Mouse (Mus musculus) forebrain, embryonic 11.5 days (tissue): ENCODE data around the gene Fbn1. TPM values are rescaled to one million over a fixed set of nuclear protein-coding genes. Genes with fewer than 3 reads are reported as not detected.

Experiments
- ATAC-seq: fragments of 200-750 bp; cut with Nextera tagmentation; replicated peaks from 2 replicates; pipeline ENCODE4 v1.8.0; 2017; ENCODE audit warnings: moderate TSS enrichment; ENCODE audit not compliant: low FRiP score
- DNase-seq: peaks from one replicate; pipeline ENCODE4 v3.0.0-alpha.2; 2017; ENCODE audit warnings: low spot score
- H3K27ac ChIP-seq: fragments of 300-500 bp; sonication (generic); 2 replicates; pipeline ENCODE4 v1.5.1; 2014; ENCODE audit warnings: low read depth, low read length
- H3K27me3 ChIP-seq: fragments of 300-500 bp; sonication (generic); 2 replicates; pipeline ENCODE4 v1.6.1; 2014; ENCODE audit warnings: mild to moderate bottlenecking, low read length, mixed read lengths; ENCODE audit not compliant: control insufficient read depth, insufficient read depth
- H3K36me3 ChIP-seq: fragments of 300-500 bp; sonication (generic); 2 replicates; pipeline ENCODE4 v1.6.1; 2014; ENCODE audit warnings: mild to moderate bottlenecking, low read length, moderate library complexity, mixed read lengths; ENCODE audit not compliant: control insufficient read depth, insufficient read depth
- H3K4me1 ChIP-seq: fragments of 300-500 bp; sonication (generic); replicated peaks from 2 replicates; pipeline ENCODE4 v1.6.1; 2014; ENCODE audit warnings: low read length, mixed read lengths; ENCODE audit not compliant: control insufficient read depth, insufficient read depth
- H3K4me2 ChIP-seq: fragments of 300-500 bp; sonication (generic); 2 replicates; pipeline ENCODE4 v1.6.1; 2014; ENCODE audit warnings: low read depth, mild to moderate bottlenecking, low read length, moderate library complexity, mixed read lengths; ENCODE audit not compliant: severe bottlenecking
- H3K4me3 ChIP-seq: fragments of 300-500 bp; sonication (generic); 2 replicates; pipeline ENCODE4 v1.5.1; 2014; ENCODE audit warnings: low read depth, low read length
- H3K9ac ChIP-seq: fragments of 300-500 bp; sonication (generic); 2 replicates; pipeline ENCODE4 v1.6.1; 2014; ENCODE audit warnings: low read length
- H3K9me3 ChIP-seq: fragments of 300-500 bp; sonication (generic); 2 replicates; pipeline ENCODE4 v1.6.1; 2016; ENCODE audit warnings: low read length, mixed read lengths; ENCODE audit not compliant: control insufficient read depth
- WGBS: fragments of 180-500 bp; shearing (Covaris S2); extraction: QIAGEN DNeasy Blood & Tissue Kit; methylation state at CpG from one replicate; pipeline ENCODE4 v1.1.7; 2014; 5-methylcytosine and 5-hydroxymethylcytosine counted together
- polyA plus RNA-seq: library from polyadenylated mRNA; unstranded; fragments of >200 nt; fragmentation: Nextera tagmentation; extraction: Ambion mirVana; gene quantifications from 2 replicates; pipeline ENCODE4 v1.2.1, GENCODE M21; 2014

Fbn1 gene
- polyA plus RNA-seq, 1 experiment from 2014 or later = 8.8 TPM

DNA sequence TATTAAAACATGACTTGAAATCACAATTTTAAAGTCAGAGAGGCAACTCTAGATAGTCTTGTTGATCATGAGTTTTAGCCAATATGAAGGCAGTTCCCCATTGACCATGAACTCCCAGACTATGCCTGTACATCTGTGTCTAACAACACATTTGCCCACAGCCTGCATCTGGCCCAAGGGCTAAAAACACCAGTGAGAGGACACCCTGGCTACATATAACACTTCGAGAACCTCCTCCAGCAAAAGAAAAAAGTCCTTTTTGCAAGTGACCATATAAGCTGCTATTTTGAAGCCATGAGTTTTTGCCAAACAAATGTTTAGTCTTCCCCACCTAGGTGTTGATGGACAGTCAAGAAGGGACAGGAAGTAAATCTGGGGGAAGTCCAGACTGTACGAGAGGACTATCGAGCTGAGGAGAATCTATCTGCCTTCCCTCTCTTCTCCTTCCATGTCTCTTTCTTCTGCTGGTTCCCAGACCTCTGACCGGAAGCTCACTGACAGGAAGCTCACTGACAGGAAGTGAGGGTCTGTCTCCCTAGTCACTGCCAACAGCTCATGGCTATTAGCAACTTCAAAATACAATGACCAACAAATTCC is 103.2 kb downstream of the Fbn1 start:
- Histone ChIP-seq H3K27me3 (no peaks in the 10 kb centered on the region), H3K9ac (no peak overlapping the region), H3K36me3 (no peaks in the 10 kb centered on the region), H3K4me3 (no peak overlapping the region), H3K9me3 (no peaks in the 10 kb centered on the region), H3K4me2 (no peak overlapping the region), H3K27ac (no peak overlapping the region), H3K4me1 (no peaks in the 10 kb centered on the region)
- ATAC-seq = no peak
- DNase-seq = no peak
- 93% methylated on average over 4 of the region's 4 CpGs for WGBS

DNA sequence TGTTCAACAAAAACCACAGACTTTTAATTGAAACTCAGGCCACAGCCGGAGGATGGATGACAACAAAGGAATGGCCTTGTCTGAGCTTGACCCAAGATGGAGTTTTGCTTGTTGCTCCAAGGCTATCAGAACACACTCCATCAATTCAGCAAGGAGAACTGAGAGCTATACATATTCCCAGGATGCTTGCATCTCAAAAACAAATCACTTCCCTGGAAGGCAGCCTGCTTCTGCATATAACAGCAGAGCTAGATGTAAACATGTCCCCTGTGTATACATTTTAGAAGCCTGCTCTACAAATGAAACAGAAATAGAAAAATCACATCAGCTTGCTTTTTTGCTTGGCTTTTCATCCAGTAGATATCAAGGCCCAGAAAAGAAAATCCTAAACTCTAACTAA is 105.5 kb downstream of the Fbn1 start:
- no peak for DNase-seq
- Histone ChIP-seq H3K27ac (no peak overlapping the region), H3K9ac (no peak overlapping the region), H3K36me3 (no peaks in the 10 kb centered on the region), H3K4me1 (no peaks in the 10 kb centered on the region), H3K4me2 (no peak overlapping the region), H3K9me3 (no peaks in the 10 kb centered on the region), H3K27me3 (no peaks in the 10 kb centered on the region), H3K4me3 (no peak overlapping the region)
- ATAC-seq = no peak
- WGBS = 93% methylated on average over 1 of the region's 1 CpGs

DNA sequence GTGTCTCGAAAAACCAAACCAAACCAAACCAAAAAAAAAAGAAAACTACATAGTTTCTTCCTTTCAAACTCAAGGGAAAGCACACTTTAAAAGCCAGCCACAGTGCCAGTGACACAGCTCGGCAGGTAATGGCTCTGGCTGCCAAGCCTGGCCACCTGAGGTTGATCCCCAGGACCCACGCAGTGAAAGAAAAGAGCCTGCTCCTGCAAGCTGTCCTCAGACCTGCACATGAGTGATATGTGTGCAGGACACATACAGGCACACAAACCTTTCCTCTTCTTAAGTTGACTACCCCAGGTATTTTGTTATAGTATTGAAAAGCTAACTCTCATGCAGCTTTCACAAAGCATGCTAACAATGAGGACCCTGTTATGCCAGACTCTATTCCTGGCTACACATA is 107.7 kb downstream of the Fbn1 start:
- H3K27me3 ChIP-seq = no peaks in the 10 kb centered on the region
- 92% methylated on average over 3 of the region's 3 CpGs for WGBS
- no peak overlapping the region for H3K27ac ChIP-seq
- ATAC-seq (no peak), DNase-seq (no peak)
- H3K36me3 ChIP-seq = no peaks in the 10 kb centered on the region
- H3K4me2 ChIP-seq = no peak overlapping the region
- H3K4me1 ChIP-seq = no peaks in the 10 kb centered on the region
- H3K4me3 ChIP-seq = no peak overlapping the region
- no peaks in the 10 kb centered on the region for H3K9me3 ChIP-seq
- H3K9ac ChIP-seq = no peak overlapping the region

DNA sequence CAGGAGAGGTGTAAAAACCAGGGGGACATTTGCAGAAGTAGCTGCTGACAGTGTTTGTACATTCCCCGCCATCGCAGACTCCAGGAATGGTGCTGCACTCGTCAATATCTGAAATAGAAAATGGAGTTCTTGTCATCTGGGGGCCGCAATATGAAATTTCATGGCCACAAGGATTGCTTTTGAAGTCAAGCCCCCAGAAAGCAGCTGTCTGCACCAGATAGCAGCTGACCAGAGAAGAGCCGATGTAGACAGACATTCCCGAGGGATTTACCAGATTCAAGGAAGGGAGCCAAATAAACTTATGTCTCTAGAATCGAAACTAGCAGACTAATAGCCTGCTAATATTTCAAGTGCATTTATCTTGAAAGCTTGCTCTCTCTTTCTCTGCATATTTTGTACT is 110.0 kb downstream of the Fbn1 start:
- Histone ChIP-seq H3K27ac (no peak overlapping the region), H3K27me3 (no peaks in the 10 kb centered on the region), H3K36me3 (no peaks in the 10 kb centered on the region), H3K9ac (no peak overlapping the region), H3K9me3 (no peaks in the 10 kb centered on the region), H3K4me1 (no peaks in the 10 kb centered on the region), H3K4me3 (no peak overlapping the region), H3K4me2 (no peak overlapping the region)
- ATAC-seq (no peak), DNase-seq (no peak)
- WGBS = 92% methylated on average over 7 of the region's 7 CpGs

DNA sequence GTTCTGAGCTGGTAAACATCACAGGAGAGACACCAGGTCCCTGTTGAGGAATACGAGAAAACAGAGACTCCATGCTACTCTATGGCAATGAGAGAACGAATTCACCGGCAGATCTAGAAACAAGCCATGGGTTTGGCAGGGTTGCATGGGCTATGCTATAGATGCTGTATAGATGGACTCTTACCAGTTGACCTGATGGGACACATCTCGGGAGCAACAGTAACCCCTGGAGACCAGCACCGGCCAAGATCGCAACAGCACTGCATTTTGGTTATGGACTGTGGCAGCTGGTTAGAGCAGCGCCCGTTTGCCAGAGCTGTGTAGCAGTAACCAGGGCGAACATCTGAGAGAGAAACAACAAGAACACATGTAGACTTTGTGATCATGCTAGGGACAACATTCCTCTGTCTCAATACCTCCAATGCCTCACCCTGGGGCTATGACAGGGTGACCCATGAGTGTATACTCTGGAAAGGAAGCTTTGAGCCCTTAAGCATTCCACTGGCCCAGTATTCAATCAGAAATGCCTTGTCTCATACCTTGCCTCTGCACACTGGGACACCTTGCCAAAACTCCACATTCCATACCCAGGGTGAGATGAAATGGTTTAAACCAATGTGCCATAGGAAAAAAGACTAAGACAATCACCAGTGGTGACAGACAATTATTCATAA is 113.2 kb downstream of the Fbn1 start:
- Histone ChIP-seq H3K36me3 (no peaks in the 10 kb centered on the region), H3K9me3 (no peaks in the 10 kb centered on the region), H3K27ac (no peak overlapping the region), H3K4me1 (no peaks in the 10 kb centered on the region), H3K9ac (no peak overlapping the region), H3K4me3 (no peak overlapping the region), H3K27me3 (no peaks in the 10 kb centered on the region), H3K4me2 (no peak overlapping the region)
- DNase-seq (no peak), ATAC-seq (no peak)
- 96% methylated on average over 9 of the region's 9 CpGs for WGBS

DNA sequence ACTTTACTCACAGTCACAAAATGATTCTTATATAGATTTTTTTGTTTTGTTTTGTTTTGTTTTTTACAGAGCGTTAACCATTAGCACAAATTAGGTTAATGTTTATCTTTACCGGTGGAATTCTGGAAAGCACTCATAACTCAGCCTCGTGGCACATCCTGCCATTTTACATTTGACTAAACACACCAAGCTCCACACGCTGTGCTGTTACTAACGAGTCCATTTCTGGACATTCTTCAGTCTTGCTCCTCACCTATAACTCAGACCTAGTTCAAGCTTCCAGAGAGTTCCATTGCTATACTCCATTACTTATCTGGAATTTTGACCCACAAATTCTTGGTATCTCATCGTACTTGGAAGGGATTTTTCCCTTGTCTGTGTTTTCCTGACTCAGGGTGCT is 116.2 kb downstream of the Fbn1 start:
- Histone ChIP-seq H3K27ac (no peak overlapping the region), H3K4me1 (no peaks in the 10 kb centered on the region), H3K4me3 (no peak overlapping the region), H3K4me2 (no peak overlapping the region), H3K36me3 (no peaks in the 10 kb centered on the region), H3K27me3 (no peaks in the 10 kb centered on the region), H3K9ac (no peak overlapping the region), H3K9me3 (no peaks in the 10 kb centered on the region)
- ATAC-seq (no peak), DNase-seq (no peak)
- WGBS = 87% methylated on average over 6 of the region's 6 CpGs

DNA sequence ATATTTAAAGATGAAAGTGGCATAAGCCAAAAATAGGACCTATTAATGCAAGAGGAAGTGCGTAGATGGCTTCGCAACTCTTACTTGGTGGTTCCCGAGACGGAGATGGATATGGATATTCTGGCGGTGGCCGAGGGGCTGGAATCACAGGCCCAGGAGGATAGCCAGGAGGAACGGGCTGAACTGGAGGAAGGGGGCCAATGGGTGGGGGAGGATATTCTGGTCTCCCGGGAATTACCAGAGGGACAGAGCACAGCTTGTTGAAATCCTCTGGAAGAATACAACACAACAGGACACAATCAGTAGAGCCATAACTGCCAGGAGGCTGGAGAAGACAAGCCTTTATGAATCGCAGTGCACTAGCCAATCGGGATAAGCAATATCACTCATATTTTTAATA is 118.0 kb downstream of the Fbn1 start:
- no peak overlapping the region for H3K9ac ChIP-seq
- no peaks in the 10 kb centered on the region for H3K9me3 ChIP-seq
- H3K4me1 ChIP-seq = no peaks in the 10 kb centered on the region
- no peaks in the 10 kb centered on the region for H3K27me3 ChIP-seq
- H3K36me3 ChIP-seq = no peaks in the 10 kb centered on the region
- H3K4me3 ChIP-seq = no peak overlapping the region
- H3K4me2 ChIP-seq = no peak overlapping the region
- H3K27ac ChIP-seq = no peak overlapping the region
- 96% methylated on average over 10 of the region's 10 CpGs for WGBS
- ATAC-seq (no peak), DNase-seq (no peak)

DNA sequence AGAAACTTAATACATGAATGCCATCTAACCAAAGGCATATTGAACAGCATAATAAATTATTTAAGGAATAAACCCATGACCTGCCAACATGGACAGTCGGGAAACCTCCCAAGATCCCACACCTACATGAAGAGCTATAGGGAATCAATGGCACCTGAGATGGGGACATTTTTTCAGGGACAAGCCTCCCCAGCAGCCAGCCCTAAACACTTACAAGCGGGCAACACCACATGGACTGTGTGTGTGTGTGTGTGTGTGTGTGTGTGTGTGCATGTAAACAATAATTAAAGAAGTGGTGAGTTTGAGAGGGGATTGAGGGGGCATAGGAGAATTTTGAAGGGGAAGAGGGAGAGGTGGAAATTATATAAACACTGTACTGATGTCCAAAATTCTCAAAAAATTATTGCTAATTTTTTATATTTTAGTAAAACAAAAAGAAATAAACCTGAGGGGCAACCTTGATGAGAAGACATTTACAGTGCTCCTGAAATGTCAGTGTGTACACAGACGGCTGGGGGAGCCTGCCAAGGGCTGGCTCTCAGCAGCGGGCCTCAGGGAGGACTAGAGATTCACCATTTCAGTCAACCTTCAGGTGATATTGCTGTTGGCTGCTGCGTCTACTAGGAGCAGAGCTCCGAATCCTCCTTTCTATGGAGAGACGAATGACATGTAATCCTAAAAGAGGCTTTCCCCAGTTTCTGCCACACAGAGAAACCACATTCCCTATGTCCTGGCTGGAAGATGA is 121.4 kb downstream of the Fbn1 start:
- ATAC-seq (no peak), DNase-seq (no peak)
- no peak overlapping the region for H3K27ac ChIP-seq
- H3K27me3 ChIP-seq = no peaks in the 10 kb centered on the region
- no peaks in the 10 kb centered on the region for H3K36me3 ChIP-seq
- H3K4me3 ChIP-seq = no peak overlapping the region
- no peak overlapping the region for H3K4me2 ChIP-seq
- H3K9ac ChIP-seq = no peak overlapping the region
- no peaks in the 10 kb centered on the region for H3K9me3 ChIP-seq
- 76% methylated on average over 7 of the region's 7 CpGs for WGBS
- H3K4me1 ChIP-seq = no peaks in the 10 kb centered on the region
